Mouse (Mus musculus) CH12.LX (cell line): Measurements from ENCODE around the gene Ralb. TPM values are rescaled to one million over a fixed set of nuclear protein-coding genes. Genes with fewer than 3 reads are reported as not detected.

Source experiments
- DNase-seq: peaks from one replicate; pipeline ENCODE4 v3.0.0-alpha.2; 2013; ENCODE audit errors: extremely low read depth
- H3K27ac ChIP-seq: 2 replicates; pipeline ENCODE4 v1.5.1; 2012; ENCODE audit warnings: low read depth, mild to moderate bottlenecking, control low read depth, moderate library complexity; ENCODE audit not compliant: insufficient read depth
- H3K27me3 ChIP-seq: replicated peaks from 2 replicates; pipeline ENCODE3; 2012; ENCODE audit warnings: inconsistent platforms
- H3K36me3 ChIP-seq, 2 experiments: replicated peaks in 1 of 2; 2 replicates each; pipeline versions ENCODE3 to v1.6.1; 2012; ENCODE audit warnings: inconsistent platforms in 1 of 2, low read length in 1 of 2, mild to moderate bottlenecking in 1 of 2, mixed read lengths in 1 of 2, moderate library complexity in 1 of 2; ENCODE audit not compliant: control insufficient read depth in 1 of 2, insufficient read depth in 1 of 2
- H3K4me1 ChIP-seq, 2 experiments: 2 replicates each; pipeline ENCODE4 v1.6.1; 2012; ENCODE audit warnings: inconsistent platforms in 1 of 2, moderate library complexity in 1 of 2; ENCODE audit not compliant: insufficient read depth in 2 of 2, control insufficient read depth in 1 of 2
- H3K4me2 ChIP-seq: 2 replicates; pipeline ENCODE4 v1.6.1; 2012; ENCODE audit warnings: low read depth, mild to moderate bottlenecking, control low read depth; ENCODE audit not compliant: poor library complexity, insufficient read depth, severe bottlenecking
- H3K4me3 ChIP-seq, 3 experiments: fragments of 150-350 bp in 1 of 3; sonication (generic) in 1 of 3; replicated peaks in 1 of 3; 2 replicates each; pipeline versions ENCODE3 to v1.5.1; 2011 to 2012; ENCODE audit warnings: low read depth in 2 of 3, low read length in 2 of 3, mild to moderate bottlenecking in 2 of 3, moderate library complexity in 2 of 3, control low read depth in 1 of 3, improper control_type of control experiment in 1 of 3, inconsistent platforms in 1 of 3, mixed read lengths in 1 of 3; ENCODE audit not compliant: poor library complexity in 1 of 3
- H3K79me2 ChIP-seq: replicated peaks from 2 replicates; pipeline ENCODE4 v1.6.1; 2012; ENCODE audit warnings: mild to moderate bottlenecking, moderate library complexity; ENCODE audit not compliant: control insufficient read depth, poor library complexity, insufficient read depth, severe bottlenecking; ENCODE audit errors: extremely low read depth
- H3K9ac ChIP-seq: 2 replicates; pipeline ENCODE4 v1.6.1; 2012; ENCODE audit warnings: low read depth, mild to moderate bottlenecking, control low read depth, moderate library complexity; ENCODE audit not compliant: insufficient read depth
- H3K9me3 ChIP-seq: replicated peaks from 2 replicates; pipeline ENCODE3; 2012; ENCODE audit warnings: low read length, inconsistent platforms, mixed read lengths
- CHD1 ChIP-seq: IDR thresholded peaks from 2 replicates; pipeline ENCODE4 v1.6.1; 2012; ENCODE audit warnings: low read depth, low read length, improper control_type of control experiment, inconsistent platforms
- CHD2 ChIP-seq: IDR thresholded peaks from 2 replicates; pipeline ENCODE4 v1.6.1; 2011; ENCODE audit warnings: low read length, improper control_type of control experiment
- ELF1 ChIP-seq: IDR thresholded peaks from 2 replicates; pipeline ENCODE4 v1.6.1; 2014; ENCODE audit warnings: low read depth, mild to moderate bottlenecking, inconsistent platforms, low read length, improper control_type of control experiment
- EP300 ChIP-seq: IDR thresholded peaks from 2 replicates; pipeline ENCODE4 v1.6.1; 2011; ENCODE audit warnings: low read length, improper control_type of control experiment
- GABPA ChIP-seq: IDR thresholded peaks from 2 replicates; pipeline ENCODE4 v1.6.1; 2012; ENCODE audit warnings: low read depth, low read length, improper control_type of control experiment, inconsistent platforms; ENCODE audit not compliant: insufficient replicate concordance
- IRF4 ChIP-seq: IDR thresholded peaks from 2 replicates; pipeline ENCODE4 v1.6.1; 2014; ENCODE audit warnings: low read depth, mild to moderate bottlenecking, inconsistent platforms, low read length, improper control_type of control experiment
- JUND ChIP-seq: conservative IDR thresholded peaks from 2 replicates; pipeline ENCODE4 v1.6.1; 2011; ENCODE audit warnings: low read depth, low read length, improper control_type of control experiment
- MXI1 ChIP-seq: IDR thresholded peaks from 2 replicates; pipeline ENCODE4 v1.6.1; 2011; ENCODE audit warnings: mild to moderate bottlenecking, low read depth, low read length, improper control_type of control experiment
- MYC ChIP-seq: IDR thresholded peaks from 2 replicates; pipeline ENCODE4 v1.6.1; 2011; ENCODE audit warnings: low read depth, mild to moderate bottlenecking, improper control_type of control experiment, low read length
- NRF1 ChIP-seq: IDR thresholded peaks from 2 replicates; pipeline ENCODE4 v1.6.1; 2014; ENCODE audit warnings: low read depth, mild to moderate bottlenecking, inconsistent platforms, low read length, improper control_type of control experiment, moderate library complexity
- RAD21 ChIP-seq: IDR thresholded peaks from 2 replicates; pipeline ENCODE4 v1.6.1; 2011; ENCODE audit warnings: low read depth, mild to moderate bottlenecking, low read length, improper control_type of control experiment, moderate library complexity
- RCOR1 ChIP-seq: conservative IDR thresholded peaks from 2 replicates; pipeline ENCODE4 v1.6.1; 2012; ENCODE audit warnings: low read depth, mild to moderate bottlenecking, inconsistent platforms, low read length, improper control_type of control experiment
- SMC3 ChIP-seq: IDR thresholded peaks from 2 replicates; pipeline ENCODE4 v1.6.1; 2011; ENCODE audit warnings: low read depth, low read length, improper control_type of control experiment
- USF1 ChIP-seq: IDR thresholded peaks from 2 replicates; pipeline ENCODE4 v1.6.1; 2014; ENCODE audit warnings: low read depth, mild to moderate bottlenecking, inconsistent platforms, low read length, improper control_type of control experiment
- ZNF384 ChIP-seq: IDR thresholded peaks from 2 replicates; pipeline ENCODE4 v1.6.1; 2012; ENCODE audit warnings: low read depth, low read length, improper control_type of control experiment, inconsistent platforms
- dilution Hi-C: fragments of 300-500 bp; cut with MboI; formaldehyde crosslinking; loops from 2 replicates; pipeline ENCODE4 v1.14.3; 2020; ENCODE audit warnings: low sequenced_read_pairs; ENCODE audit not compliant: extremely low pct_unique_long_range_greater_than_20kb, extremely low pct_ligation_motif_present
- in situ Hi-C: fragments of 300-500 bp; cut with MboI; formaldehyde crosslinking; loops from 3 replicates; pipeline ENCODE4 v1.14.3; 2019; ENCODE audit warnings: low sequenced_read_pairs, low pct_ligation_motif_present, low pct_unique_long_range_greater_than_20kb, mixed read lengths
- polyA plus RNA-seq: library from polyadenylated mRNA; unstranded; fragments of >175 nt; gene quantifications from 2 replicates; pipeline ENCODE4 v1.2.1, GENCODE M21; 2012; ENCODE audit warnings: low read depth; ENCODE audit not compliant: insufficient read length
- total RNA-seq, 2 experiments: library from RNA; depleted of rRNA; stranded (reverse); fragments of 300-350 nt in 1 of 2; fragments of >200 nt in 1 of 2; gene quantifications; 2 replicates each; pipeline ENCODE4 v1.2.3; 2012 to 2014

Gene Ralb
- total and polyA plus RNA-seq, 3 experiments = 18.2 to 28.7 (median 22.9) TPM

DNA sequence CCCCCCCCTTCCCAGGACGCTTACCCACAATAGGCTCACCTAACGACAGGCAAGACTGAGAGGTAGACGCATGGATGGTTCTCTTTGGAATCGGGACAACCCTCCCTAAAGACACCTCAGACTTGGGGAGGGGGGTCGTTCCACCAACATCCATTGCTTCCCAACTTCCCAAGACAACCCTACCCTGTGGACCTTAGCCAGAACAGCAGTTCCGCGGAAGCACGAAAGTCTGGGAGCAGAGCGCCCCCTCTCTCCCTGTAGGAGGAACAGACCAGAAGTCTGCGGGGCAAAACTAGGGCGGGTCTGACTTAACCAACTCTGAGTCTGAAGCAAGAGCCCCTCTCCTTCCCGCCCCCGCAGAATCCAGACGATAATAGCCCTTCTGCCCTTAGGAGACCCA, 81.1 kb downstream of the Ralb start:
- in situ Hi-C loops = no loop called here
- no peak for TF ChIP-seq IRF4
- no peak for TF ChIP-seq ZNF384
- TF ChIP-seq GABPA = no peak
- TF ChIP-seq SMC3 = no peak

DNA sequence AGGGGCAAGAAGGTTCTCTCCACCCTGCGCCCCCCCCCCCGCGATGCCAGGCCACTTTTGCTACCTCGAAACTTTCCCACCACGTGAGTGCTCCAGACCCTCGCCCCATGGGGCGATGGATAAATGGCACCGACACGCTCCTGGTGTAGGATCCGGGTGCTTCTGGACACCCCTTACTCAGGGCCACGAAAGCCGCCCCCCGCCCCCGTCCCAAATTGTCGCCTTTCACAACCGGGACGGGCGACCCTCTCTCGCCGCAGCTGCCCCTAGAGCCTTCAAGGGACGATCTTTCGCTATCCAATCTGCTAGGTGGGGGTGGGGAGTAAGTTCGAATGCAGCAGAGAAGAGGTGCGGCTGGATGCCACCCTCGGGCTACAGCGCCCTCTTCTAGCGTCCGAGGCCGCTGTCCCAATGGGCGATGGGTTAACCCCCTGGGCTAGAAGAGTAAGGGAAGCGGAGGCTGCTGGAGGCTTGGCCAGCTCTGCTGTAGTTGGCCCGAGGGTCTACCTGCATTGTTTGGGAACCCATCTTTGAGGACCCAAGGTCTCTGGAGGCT, 82.1 kb downstream of the Ralb start:
- peaks cover 78% of the 10 kb centered on the region for H3K9me3 ChIP-seq
- no peak overlapping the region for H3K9ac ChIP-seq
- DNase-seq = no peak
- no peak overlapping the region for H3K4me2 ChIP-seq
- H3K27ac ChIP-seq = no peak overlapping the region
- no peak overlapping the region for H3K4me3 ChIP-seq
- in situ Hi-C loops = no loop called here
- TF ChIP-seq ELF1 = no peak
- no peak for TF ChIP-seq SMC3
- TF ChIP-seq CHD1 = no peak
- TF ChIP-seq EP300 = no peak
- TF ChIP-seq CHD2 = no peak
- TF ChIP-seq MXI1 = no peak
- no peak for TF ChIP-seq NRF1
- no peak for TF ChIP-seq IRF4
- no peak for TF ChIP-seq USF1
- no peak for TF ChIP-seq RAD21
- TF ChIP-seq JUND = no peak
- TF ChIP-seq ZNF384 = no peak
- no peak for TF ChIP-seq RCOR1
- no peak for TF ChIP-seq MYC
- no peaks in the 10 kb centered on the region for H3K36me3 ChIP-seq
- H3K4me1 ChIP-seq = no peaks in the 10 kb centered on the region
- no peaks in the 10 kb centered on the region for H3K79me2 ChIP-seq
- dilution Hi-C loops = no loop called here
- H3K27me3 ChIP-seq = no peaks in the 10 kb centered on the region

More for the DNA sequence above, 81.1 kb downstream of the Ralb start:
- no peak overlapping the region for H3K27ac ChIP-seq
- no peak for DNase-seq
- no peak overlapping the region for H3K4me2 ChIP-seq
- dilution Hi-C loops = no loop called here
- H3K9me3 ChIP-seq = peaks cover 73% of the 10 kb centered on the region
- no peaks in the 10 kb centered on the region for H3K4me1 ChIP-seq
- no peaks in the 10 kb centered on the region for H3K79me2 ChIP-seq
- H3K27me3 ChIP-seq = no peaks in the 10 kb centered on the region
- no peak overlapping the region for H3K4me3 ChIP-seq
- H3K9ac ChIP-seq = no peak overlapping the region
- H3K36me3 ChIP-seq = no peaks in the 10 kb centered on the region
